Mouse (Mus musculus) embryonic fibroblast, embryonic 13.5 days (primary cell): ENCODE data around the gene Ctnnd2. TPM values are rescaled to one million over a fixed set of nuclear protein-coding genes. Genes with fewer than 3 reads are reported as not detected.
A peak's percentile ranks its signal among the peaks of the same experiment; 100 is the strongest.

ENCODE experiments used
- H3K27ac ChIP-seq: 2 replicates; pipeline ENCODE4 v1.5.1; 2012; ENCODE audit warnings: low read length, control low read depth, inconsistent platforms; ENCODE audit not compliant: insufficient read depth
- H3K4me1 ChIP-seq: 2 replicates; pipeline ENCODE4 v1.6.1; 2011; ENCODE audit warnings: low read length; ENCODE audit not compliant: control insufficient read depth, insufficient read depth
- H3K4me3 ChIP-seq: 2 replicates; pipeline ENCODE4 v1.5.1; 2011; ENCODE audit warnings: mild to moderate bottlenecking, control low read depth, low read length; ENCODE audit not compliant: insufficient read depth
- POLR2A ChIP-seq: IDR thresholded peaks from 2 replicates; pipeline ENCODE4 v1.6.1; 2011; ENCODE audit warnings: low read depth, mild to moderate bottlenecking, control low read depth, low read length, moderate library complexity
- polyA plus RNA-seq: library from polyadenylated mRNA; stranded (reverse); fragments of >200 nt; gene quantifications from 2 replicates; pipeline ENCODE4 v1.2.4, GENCODE M21; 2011; ENCODE audit warnings: low read depth; ENCODE audit not compliant: missing spikeins, insufficient read length

Ctnnd2 gene
- polyA plus RNA-seq, 1 experiment, result 6.5 TPM

- peak overlapping the region; percentile 96 for H3K27ac ChIP-seq
- peaks cover 7% of the 10 kb centered on the region for H3K4me1 ChIP-seq
- no peak for TF ChIP-seq POLR2A
- H3K4me3 ChIP-seq, result no peak overlapping the region
Observed at GRCm38 (mm10) chr15:31070311-31070710, 897.9 kb downstream of the Ctnnd2 start.
